Comparison of ENCODE assay signal across 9 mouse cellular contexts in genomic region chr8:123630058-123630457, GRCm38 (mm10). TPM values are rescaled to one million over a fixed set of nuclear protein-coding genes. Genes with fewer than 3 reads are reported as not detected.
DNase-seq lines count a peak whose midpoint lies in the region; ATAC-seq lines count a peak whose summit lies in the region.
"Had no signal": no experiment of that assay in that cellular context is flagged by ENCODE, and none has a peak within 500 bp of the region (broad histone marks: within the 10 kb centered on the region; RNA-seq: fewer than 3 reads in every experiment).

No protein-coding gene starts in this region.

- H3K9ac ChIP-seq in heart, embryonic 13.5 days: no peak overlapping the region
- no peak overlapping the region for H3K9ac ChIP-seq in neural tube, embryonic 12.5 days
- H3K9ac ChIP-seq in limb, embryonic 15.5 days: no peak overlapping the region

- H3K4me1 ChIP-seq in heart, embryonic 13.5 days: peaks cover 25% of the 10 kb centered on the region
- H3K4me1 ChIP-seq in neural tube, embryonic 12.5 days: peaks cover 19% of the 10 kb centered on the region
- H3K4me1 ChIP-seq in limb, embryonic 15.5 days: peaks cover 21% of the 10 kb centered on the region

- H3K27me3 ChIP-seq in heart, embryonic 13.5 days (replicated peaks): peaks cover 47% of the 10 kb centered on the region
- peaks cover 12% of the 10 kb centered on the region for H3K27me3 ChIP-seq in neural tube, embryonic 12.5 days (replicated peaks)
- H3K27me3 ChIP-seq in limb, embryonic 15.5 days: peaks cover 30% of the 10 kb centered on the region

- no peak for DNase-seq in heart, adult 11 months
- no peak for DNase-seq in neural tube, embryonic 10.5 days (ENCODE audit: extremely low spot score, low spot score)
- no peak for DNase-seq in right cerebral cortex, postnatal 14 days
- no peak for DNase-seq in thymus, postnatal 10 days (ENCODE audit: low spot score in 2 of 2)
- DNase-seq in cerebellum, adult 11-12 months: no peak
- DNase-seq: lung, postnatal 4 days had no signal

- no peak for ATAC-seq in heart, embryonic 13.5 days (ENCODE audit: extremely low read depth, insufficient number of reproducible peaks, low FRiP score, low TSS enrichment)
- ATAC-seq in neural tube, embryonic 12.5 days (ENCODE audit: low FRiP score, low read depth): no peak
- no peak for ATAC-seq in limb, embryonic 15.5 days (ENCODE audit: insufficient number of reproducible peaks, low FRiP score, low TSS enrichment, low read depth)

- no peaks in the 10 kb centered on the region for H3K36me3 ChIP-seq in heart, embryonic 13.5 days
- H3K36me3 ChIP-seq in neural tube, embryonic 12.5 days: no peaks in the 10 kb centered on the region
- H3K36me3 ChIP-seq in limb, embryonic 15.5 days: no peaks in the 10 kb centered on the region

- H3K4me2 ChIP-seq in heart, embryonic 13.5 days: peak overlapping the region; percentile 60
- peak overlapping the region; percentile 35 for H3K4me2 ChIP-seq in neural tube, embryonic 12.5 days (replicated peaks)
- peak overlapping the region; percentile 35; the same call in 1 of the 2 replicates for H3K4me2 ChIP-seq in limb, embryonic 15.5 days

- H3K27ac ChIP-seq in heart, embryonic 13.5 days (replicated peaks): no peak overlapping the region
- H3K27ac ChIP-seq in neural tube, embryonic 12.5 days: no peak overlapping the region
- H3K27ac ChIP-seq in limb, embryonic 15.5 days: no peak overlapping the region

- WGBS in heart, embryonic 13.5 days: 44% methylated on average over 10 of the region's 10 CpGs
- WGBS in neural tube, embryonic 12.5 days: 50% methylated on average over 10 of the region's 10 CpGs
- WGBS in limb, embryonic 15.5 days: 37% methylated on average over 10 of the region's 10 CpGs

- no peak overlapping the region for H3K4me3 ChIP-seq in heart, embryonic 13.5 days
- H3K4me3 ChIP-seq in neural tube, embryonic 12.5 days: no peak overlapping the region
- no peak overlapping the region for H3K4me3 ChIP-seq in limb, embryonic 15.5 days

- no peaks in the 10 kb centered on the region for H3K9me3 ChIP-seq in heart, embryonic 13.5 days
- H3K9me3 ChIP-seq in neural tube, embryonic 12.5 days: no peaks in the 10 kb centered on the region
- no peaks in the 10 kb centered on the region for H3K9me3 ChIP-seq in limb, embryonic 15.5 days

RNA-seq across cellular contexts. Expression of gene Rhou, which starts 23.7 kb away (rescaled TPM):
- 7.1 and 8.3 TPM in 2 replicates for polyA plus RNA-seq in heart, embryonic 13.5 days (2015; fragmentation: Nextera tagmentation; extraction: Ambion mirVana)
- 12.9 and 14.2 TPM in 2 replicates for polyA plus RNA-seq in neural tube, embryonic 12.5 days (2016; fragmentation: Nextera tagmentation; extraction: Ambion mirVana)
- 10.8 and 10.9 TPM in 2 replicates for polyA plus RNA-seq in limb, embryonic 15.5 days (2015; fragmentation: Nextera tagmentation; extraction: Ambion mirVana)
